Mouse (Mus musculus): ENCODE data around the gene Mitf. TPM values are rescaled to one million over a fixed set of nuclear protein-coding genes. Genes with fewer than 3 reads are reported as not detected.

The Mitf gene
- total RNA-seq, 2 experiments from 2014 or later, result 6.5 to 6.9 TPM

DNA sequence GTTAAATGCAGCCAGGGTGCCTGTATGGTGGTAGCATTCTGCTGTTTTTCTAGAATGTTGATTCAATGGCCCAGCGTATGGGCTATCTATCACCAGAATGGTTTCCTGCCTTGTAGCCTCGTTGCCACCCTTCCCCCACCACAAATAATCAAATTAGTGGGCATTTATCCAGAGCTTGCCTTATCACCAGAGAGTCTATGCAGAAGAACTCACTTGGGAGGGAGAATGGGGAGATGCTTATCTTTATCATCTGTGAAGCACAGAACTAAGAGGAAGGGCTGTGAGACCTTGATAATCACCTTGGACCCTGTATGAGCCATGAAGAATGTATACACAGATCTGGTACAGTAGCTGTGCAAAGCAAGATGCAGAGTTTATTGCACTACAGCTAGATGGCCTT, 70.1 kb downstream of the Mitf start:
- DNase-seq (ENCODE audit: extremely low spot score in 1 of 2, low spot score in 1 of 2), result no peak

DNA sequence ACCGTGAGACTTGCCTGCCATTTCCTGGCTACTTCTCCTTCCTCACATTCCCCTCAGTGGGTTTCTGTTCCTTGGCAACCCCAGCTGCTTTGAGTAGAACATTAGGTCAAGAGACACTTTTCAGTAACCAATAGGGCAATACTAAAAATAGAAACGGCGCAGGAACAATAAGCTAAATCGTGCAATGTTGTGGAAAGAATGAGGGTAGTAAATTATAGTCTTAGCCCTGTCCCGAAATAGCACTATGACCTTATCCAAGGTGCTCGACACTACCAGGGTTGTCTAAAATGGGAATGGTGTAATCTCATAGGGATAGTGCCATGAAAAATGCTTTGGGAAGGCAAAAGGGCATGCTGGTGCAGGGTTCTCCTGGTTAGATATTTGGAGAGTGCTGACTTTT, 70.6 kb downstream of the Mitf start:
- no peak for DNase-seq (ENCODE audit: extremely low spot score in 1 of 2, low spot score in 1 of 2)

DNA sequence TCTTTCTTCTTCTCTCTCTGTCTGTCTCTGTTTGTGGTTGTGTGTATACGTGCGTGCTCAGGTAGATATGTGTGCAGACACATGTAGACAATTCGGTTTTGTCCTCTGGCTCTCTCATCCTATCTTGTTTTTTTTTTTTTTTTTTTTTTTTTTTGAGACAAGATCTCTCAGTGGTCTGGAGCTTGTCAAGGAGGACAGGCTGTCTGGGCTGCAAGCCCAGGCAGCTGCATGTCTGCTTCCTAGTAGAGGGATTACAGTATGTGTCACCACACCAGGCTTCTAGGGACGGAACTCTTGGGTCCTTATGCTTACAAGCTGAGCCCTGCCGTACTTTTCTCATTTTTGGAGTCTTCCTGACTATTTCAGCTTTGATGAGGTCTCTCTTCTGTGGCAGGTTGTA, 73.5 kb downstream of the Mitf start:
- DNase-seq (ENCODE audit: extremely low spot score in 1 of 2, low spot score in 1 of 2), result no peak

DNA sequence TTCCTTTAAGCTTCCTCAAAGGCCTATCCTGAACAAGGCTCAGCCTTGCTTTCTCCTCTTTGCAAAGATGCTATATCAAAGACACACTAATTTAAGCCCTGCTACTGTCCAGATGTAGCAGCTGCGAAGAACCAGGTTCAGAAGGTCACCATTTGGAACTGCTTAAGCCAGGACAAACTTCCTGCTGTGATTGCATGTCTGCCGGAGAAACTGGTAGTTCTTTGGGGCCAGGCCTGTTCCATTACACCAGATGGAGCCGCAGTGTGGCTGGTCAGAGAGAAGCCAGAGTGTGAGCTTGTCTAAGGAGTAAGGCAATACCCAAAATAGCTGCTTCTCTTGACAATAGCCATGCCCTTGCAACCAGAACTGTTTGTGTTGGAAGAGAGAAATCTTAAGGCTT, 75.1 kb downstream of the Mitf start:
- DNase-seq (ENCODE audit: extremely low spot score in 1 of 2, low spot score in 1 of 2), result no peak

DNA sequence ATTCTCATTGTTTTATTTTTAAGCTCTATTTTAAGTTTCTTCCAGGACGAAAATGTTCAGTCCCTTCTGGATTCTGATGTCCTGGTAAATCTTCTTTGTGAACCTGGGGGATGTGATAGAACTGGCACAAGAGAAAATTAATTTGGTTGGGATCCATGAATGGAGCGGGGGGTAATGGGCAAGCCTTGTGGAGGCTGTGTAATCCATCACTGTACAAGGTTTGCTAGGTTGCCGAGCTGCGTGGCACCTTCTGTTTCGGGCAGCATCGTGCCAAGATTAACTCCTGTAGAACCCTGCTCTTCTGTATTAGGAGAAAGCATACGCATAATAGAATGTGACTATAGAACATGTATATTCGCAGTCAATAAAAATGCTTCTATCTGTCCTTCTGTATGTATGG, 76.1 kb downstream of the Mitf start:
- no peak for DNase-seq (ENCODE audit: extremely low spot score in 1 of 2, low spot score in 1 of 2)

DNA sequence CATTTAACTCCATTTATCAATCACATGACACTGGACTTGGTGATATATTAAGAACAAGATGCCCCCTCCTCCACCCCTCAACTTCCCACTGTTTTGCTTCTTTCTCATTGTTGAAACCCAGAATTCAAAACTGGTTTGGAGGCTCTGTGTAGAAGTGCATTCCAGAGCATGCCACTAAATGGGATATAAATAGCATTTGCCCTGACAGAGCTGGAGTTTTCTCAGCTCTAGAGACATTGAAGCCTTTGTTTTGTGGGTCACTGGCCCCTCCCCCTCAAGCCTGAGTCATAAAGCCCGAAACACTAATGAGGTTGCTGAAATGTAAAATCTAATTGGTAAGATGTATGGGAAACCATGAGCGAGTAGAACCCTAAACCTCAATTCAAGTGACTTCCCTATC, 76.6 kb downstream of the Mitf start:
- no peak for DNase-seq (ENCODE audit: extremely low spot score in 1 of 2, low spot score in 1 of 2)

DNA sequence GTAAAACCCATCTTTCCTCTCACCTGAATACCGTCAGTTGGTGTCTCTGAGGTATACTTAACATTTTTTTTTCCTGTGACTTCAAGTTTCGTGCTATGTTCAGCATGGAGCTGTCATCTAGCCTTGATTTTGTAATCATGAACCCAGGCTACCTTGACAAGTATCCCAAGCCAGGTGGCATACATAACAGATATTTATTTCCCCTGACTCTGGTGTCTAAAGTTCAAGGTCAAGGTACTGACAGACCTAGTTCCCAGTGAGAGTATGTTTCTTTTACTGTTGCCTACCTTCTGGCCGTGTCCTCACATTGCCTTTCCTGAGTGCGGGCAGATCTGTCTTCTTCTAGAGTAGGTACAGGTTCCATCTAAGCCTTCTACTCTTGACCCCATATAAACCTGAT, 78.1 kb downstream of the Mitf start:
- no peak for DNase-seq (ENCODE audit: extremely low spot score in 1 of 2, low spot score in 1 of 2)

DNA sequence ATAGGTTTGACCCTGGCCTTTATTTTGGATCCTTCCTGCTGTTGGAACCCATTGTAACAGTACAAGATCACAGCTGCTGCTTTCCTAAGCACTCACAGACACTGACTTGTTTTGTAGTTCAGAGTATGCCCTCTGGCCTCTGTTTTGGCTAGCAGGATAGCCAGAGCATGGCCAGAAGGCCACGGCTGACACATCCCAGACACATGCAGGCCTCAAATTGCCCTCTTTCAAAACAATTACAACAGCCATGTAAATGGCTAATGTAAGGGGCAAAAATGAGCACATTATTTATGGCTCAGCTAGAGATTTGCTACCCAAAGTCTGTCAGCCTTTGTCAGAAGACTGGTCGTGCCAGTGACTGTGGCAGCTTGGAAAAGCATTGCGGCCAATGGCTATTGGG, 78.8 kb downstream of the Mitf start:
- no peak for DNase-seq (ENCODE audit: extremely low spot score in 1 of 2, low spot score in 1 of 2)

DNA sequence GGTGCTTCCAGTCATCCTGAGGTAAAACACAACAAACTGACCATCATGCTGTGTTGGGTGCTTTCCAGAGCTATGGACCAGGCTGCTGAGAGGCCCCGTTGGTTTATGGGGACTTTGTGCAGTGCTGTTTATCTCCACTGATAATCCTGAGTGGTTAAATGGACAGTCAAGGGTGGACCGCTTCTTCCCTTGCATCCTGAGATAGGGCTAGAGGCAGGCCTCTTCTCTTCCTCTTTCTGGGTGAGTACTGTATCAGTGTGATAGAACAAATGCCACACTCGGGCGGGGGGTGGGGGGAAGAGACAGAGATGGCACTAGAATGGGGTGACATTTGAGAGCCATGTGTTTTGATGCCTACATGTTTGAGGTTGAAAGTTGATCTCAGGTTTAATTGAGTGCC, 81.0 kb downstream of the Mitf start:
- no peak for DNase-seq (ENCODE audit: extremely low spot score in 1 of 2, low spot score in 1 of 2)

DNA sequence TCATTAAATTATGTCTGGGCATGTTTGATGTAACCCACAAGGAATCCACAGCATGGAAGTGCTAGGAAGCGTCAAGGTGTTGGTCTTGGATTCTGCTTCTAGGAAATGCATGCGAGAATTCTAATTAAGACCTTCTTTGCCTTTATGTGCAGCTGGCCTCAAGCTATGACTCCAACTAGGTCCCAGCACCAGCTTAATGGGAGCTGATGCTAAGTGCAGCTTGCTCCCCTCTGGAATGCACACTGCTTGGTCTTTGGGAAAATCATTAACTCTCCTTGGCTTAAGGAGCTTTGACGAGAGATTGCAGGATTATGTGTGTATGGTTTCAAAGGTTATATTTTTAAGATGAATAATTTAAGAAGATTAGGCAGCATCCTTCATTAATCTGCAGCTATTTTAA, 81.7 kb downstream of the Mitf start:
- no peak for DNase-seq (ENCODE audit: extremely low spot score in 1 of 2, low spot score in 1 of 2)

DNA sequence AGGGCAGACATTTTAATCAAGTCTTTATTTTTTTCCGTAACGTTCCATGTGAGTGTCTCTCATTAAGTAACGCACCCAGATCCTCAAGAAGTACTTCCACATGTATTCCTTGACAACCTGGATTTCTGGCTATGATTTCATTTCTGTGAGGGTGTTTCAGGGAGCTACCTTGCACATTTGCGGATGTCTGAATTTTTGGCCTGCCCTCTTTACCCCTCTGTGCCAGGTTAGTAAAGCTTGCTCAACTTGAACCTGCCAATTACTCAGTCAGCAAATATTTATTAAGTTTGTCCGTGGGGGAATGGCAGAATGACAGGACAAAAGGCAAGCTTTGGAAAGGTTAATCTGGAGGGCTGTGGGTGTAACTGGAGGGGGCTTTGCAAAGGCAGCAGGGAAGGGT, 86.7 kb downstream of the Mitf start:
- DNase-seq (ENCODE audit: extremely low spot score in 1 of 2, low spot score in 1 of 2), result no peak

DNA sequence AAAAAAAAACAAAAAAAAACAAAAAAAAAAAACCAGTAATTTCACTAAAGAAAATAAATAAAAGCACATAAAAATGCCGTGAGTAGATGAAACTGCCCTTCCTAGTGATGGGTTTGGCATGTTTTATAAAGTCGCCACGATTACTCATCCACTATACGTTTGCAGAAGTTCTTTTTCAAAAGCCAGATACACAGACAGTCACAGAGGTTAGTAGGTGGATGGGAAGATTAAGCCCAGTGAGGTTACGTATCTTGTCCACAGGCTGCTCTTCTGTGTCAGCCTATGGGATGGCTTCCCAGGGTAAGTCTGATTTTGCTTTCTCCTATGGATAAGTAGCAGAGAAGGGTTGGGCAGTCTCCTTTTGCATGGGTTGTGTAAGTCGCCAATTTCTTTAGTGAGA, 90.3 kb downstream of the Mitf start:
- no peak for DNase-seq (ENCODE audit: extremely low spot score in 1 of 2, low spot score in 1 of 2)

DNA sequence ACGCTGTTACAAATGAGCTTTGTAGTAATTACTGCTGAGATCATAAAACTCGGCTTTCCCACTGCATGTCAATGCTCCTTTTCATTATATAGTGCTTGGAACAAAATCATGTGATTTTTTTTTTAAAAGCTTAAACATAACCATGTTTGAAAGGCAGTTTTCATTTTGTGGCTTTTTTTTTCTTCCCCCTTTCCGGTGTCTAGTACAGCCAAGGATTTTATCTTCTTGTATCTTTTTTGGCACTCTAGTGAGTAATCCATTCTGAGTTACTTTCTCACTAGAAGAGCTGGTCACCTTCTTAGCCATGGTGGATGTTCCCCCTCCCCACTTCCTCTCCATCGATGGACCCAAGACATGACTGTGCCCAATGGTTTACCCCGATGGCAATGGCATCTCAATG, 91.2 kb downstream of the Mitf start:
- DNase-seq (ENCODE audit: extremely low spot score in 1 of 2, low spot score in 1 of 2), result no peak

DNA sequence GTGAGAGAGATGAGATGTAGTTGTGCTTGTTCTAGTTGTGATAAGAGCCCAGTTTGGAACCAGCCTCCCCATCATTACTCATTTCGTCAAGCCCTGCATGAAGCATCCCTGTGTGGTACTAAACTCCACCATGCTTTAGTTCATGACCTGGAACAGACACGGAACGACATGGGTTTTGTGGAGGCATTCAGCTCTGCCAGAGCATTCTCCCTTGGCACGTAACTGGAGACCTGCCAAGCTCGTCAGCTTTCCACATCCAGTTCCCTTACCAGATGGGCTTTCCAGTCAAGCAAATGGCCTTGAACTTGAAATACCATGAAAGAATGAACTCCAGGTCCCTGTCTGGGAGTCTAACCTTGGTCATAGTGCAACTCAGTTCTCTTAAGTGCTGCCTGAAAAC, 94.7 kb downstream of the Mitf start:
- peak in 1 of 2 experiments; percentile 11 for DNase-seq (ENCODE audit: extremely low spot score in 1 of 2, low spot score in 1 of 2)

DNA sequence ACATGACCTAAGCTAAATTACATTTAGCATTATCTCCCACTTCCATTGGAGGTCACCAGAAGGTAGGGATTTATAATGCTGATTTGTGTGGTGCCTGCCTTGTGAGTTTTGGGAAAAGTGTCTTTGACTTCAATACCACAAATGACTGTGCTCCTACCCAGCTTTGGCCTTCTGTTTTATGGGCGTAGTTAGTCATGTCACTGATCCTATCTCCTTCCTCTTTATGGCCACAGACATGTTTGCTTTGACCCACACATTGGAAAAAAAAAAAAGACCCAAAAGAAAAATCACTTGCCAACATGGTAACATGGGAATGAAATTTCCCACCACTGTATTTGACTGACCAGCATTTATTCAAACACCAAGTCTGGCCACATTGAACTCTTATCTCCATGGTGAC, 95.4 kb downstream of the Mitf start:
- no peak for DNase-seq (ENCODE audit: extremely low spot score in 1 of 2, low spot score in 1 of 2)

DNA sequence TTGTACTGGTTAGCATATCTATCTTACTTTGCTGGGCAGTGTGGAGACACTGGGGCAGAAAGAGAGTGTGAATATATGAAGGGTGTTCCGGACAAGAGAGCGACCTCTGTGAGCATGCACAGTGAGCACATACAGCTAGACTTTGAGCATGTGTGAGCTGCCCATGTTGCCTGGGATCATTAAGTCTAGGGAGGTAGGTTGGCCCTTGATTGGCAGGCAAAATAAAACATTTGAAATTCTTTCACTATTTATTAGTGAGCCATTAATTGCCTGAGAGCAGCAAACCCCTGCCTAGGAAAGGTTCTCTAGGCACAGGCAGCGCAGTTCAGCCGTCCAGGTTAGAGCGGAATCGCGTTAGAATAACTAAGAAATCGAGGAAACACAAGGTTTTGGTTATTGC, 107.9 kb downstream of the Mitf start:
- DNase-seq (ENCODE audit: extremely low spot score in 1 of 2, low spot score in 1 of 2), result no peak

DNA sequence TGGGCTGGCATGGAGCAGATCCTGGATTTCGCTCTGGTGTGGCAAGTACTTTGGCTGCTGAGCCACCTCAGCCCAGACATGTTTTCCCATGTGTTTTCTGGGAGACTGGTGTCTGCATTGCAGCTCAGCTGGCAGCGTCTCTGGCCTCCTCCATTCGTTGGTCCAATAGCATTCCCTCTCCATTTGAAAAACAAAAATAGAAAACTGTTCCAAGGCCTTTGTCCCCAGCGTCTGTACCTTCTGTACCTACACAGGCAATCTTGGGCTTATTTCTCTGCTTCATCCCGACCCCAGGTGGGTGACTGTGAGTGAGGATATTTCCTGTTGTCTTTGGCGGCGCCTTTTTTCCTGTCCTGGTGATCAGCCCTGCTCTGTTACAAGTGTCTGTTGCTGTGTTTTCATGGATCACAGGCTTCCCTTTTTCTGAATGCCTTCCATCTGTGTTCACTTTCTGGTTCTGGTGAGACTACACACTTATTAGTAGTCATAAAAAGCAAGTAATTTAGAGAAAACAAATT, 109.6 kb downstream of the Mitf start:
- DNase-seq (ENCODE audit: extremely low spot score in 1 of 2, low spot score in 1 of 2), result no peak

DNA sequence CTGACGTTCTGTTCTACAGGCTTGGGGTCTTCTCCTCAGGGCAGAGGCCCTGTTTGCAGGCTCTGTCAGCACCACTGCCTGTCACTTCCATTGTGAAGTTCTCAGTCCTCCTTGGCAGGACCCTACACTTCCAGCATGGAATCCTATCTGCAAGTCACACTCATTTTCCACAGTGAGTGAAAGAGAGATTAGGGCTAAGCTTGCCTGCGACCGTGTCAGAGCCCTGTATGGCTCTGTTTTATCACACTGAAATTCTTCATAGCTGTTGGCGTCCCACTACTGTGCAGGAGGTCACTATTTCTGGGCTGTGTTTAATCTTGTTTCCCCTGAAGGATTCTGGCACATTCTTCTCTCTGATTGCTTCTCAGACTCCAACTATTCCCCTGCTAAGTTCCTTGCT, 111.2 kb downstream of the Mitf start:
- no peak for DNase-seq (ENCODE audit: extremely low spot score in 1 of 2, low spot score in 1 of 2)

DNA sequence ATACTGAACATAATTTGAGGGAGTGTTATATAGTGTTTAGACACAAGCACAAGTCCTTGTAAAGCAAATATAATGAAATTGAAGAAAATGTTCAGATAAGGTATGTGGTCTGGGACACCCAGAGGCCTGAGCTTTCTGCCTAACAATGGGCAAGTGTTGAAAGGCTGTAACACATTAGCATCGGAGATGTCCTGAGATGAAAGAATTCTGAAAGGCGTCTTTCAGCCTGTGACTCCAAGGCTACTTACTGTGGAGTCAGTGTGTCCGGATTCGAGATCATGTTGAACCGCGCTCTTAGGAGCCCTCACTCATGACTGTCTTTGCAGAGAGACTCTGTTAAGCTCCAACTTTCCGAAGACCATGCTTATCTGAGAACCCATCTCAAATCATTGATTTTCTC, 111.6 kb downstream of the Mitf start:
- DNase-seq (ENCODE audit: extremely low spot score in 1 of 2, low spot score in 1 of 2), result no peak

DNA sequence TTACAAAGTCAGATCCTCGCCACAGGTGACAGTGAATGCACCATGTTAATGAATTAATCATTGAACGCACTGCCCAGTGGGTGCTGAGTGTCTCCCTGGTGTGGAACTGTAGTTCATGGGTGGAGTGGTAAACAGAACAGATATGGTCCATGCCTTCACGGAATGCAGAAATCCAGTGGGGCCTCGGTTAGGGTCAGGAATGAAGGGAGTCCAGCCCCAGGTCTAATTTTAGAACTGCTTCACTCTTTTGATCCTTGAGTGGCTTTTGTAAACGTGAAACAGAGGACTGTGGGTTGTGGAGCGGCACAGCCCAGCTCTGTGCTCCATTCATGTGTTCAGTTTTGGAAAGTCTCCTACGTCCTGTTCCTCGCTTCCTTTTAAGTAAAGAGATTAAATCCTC, 112.4 kb downstream of the Mitf start:
- DNase-seq (ENCODE audit: extremely low spot score in 1 of 2, low spot score in 1 of 2), result no peak

DNA sequence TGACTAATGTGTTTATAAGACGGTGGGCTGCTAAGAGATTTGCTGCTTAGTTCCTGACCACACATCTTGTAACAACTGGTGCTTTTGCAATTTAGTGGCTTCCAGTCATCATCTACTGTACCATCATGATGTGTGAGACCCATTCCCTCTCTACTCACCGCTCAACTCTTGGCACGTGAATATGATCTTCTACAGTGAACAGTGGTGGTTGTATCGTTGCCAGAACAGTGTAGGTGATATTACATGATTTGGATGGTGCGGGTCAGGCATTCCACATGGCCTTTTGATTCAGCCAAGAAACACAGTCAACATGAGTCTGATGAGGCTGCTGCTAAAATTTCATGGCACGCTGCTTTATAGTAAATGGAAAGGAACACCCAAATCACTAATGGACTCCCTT, 114.7 kb downstream of the Mitf start:
- no peak for DNase-seq (ENCODE audit: extremely low spot score in 1 of 2, low spot score in 1 of 2)

DNA sequence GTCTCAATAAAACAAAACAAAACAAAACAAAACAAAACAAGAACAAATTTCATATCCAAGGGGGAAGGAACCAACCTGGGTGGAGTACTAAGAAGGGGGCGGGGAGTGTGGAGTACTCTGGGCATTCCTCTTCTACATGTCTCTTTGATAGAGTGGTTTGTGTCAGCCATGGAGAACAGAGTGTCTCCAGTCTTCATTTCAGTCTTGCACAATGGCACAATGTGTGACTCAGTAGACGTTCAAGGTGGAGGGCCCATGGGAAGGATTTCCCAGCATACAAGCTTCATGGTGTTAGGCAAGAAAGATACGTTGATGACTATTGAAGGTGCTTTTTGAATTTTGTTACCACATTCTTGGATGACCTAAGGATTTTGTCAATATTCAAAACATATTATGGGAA, 117.4 kb downstream of the Mitf start:
- no peak for DNase-seq (ENCODE audit: extremely low spot score in 1 of 2, low spot score in 1 of 2)

DNA sequence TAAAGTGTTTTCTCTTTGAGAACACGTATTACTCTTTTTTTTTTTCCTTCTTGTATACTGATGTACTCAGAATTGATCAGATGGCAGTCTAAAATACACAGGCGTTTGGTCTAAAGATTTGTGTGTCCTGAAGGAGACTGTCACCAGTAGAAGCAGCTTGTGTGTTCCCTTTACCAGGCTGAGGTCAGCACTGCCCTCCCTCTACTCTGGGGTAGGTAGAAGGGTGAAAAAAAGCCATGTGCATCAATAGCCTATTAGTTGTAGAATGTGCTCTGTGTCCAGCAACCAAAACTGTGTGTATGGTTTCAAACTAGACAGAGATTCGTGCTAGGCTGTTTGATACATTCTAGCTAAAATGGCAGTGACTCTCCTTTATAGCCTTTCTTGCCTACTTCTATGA, 122.2 kb downstream of the Mitf start:
- DNase-seq (ENCODE audit: extremely low spot score in 1 of 2, low spot score in 1 of 2), result no peak

DNA sequence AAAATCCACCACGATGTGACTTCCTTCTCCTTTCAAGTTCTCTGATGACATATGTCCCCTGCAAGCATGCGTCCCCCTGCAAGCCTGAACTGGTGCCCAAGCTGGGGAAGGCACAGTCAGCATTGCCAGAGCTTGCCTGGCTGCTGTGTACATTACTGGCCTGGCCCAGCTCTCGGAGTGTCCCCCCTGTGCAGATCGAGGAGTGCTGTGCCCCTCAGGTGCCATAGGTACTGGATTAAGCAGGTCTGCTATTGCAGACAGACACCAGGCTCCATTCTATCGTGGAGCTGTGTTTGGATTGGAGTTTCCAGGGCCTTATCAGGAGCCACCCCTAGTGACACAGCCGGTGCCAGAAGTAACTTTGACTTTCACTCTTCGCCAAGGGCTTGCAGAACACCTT, 122.6 kb downstream of the Mitf start:
- DNase-seq (ENCODE audit: extremely low spot score in 1 of 2, low spot score in 1 of 2), result no peak

Data from layer of hippocampus, postnatal 25 days (tissue).